Mouse (Mus musculus): Measurements from ENCODE around the gene Fgfrl1. TPM values are rescaled to one million over a fixed set of nuclear protein-coding genes. Genes with fewer than 3 reads are reported as not detected.

The Fgfrl1 gene
- polyA plus RNA-seq, 1 experiment: 1.2 TPM

DNA sequence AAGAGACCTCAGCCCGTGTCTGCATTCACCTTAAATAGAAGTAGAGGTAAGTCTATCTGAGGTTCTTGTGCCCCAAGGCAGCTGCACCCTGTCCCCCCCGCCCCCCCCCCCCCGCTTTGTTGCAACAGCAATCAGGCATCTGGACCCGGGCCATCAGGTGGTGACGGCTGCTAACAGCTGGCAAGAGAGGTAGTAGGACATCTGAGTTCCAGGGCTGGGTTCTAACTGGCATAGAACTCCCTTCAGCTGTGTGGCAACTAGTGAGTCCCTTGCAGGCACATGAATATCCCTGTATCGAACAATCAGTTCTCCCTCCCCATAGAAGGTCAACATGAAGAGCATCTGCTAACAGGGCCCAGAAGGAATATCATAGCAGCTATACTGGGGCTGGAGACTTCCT lies 19.8 kb downstream of the Fgfrl1 start:
- peaks cover 60% of the 10 kb centered on the region for H3K27me3 ChIP-seq (replicated peaks)
- no peaks in the 10 kb centered on the region for H3K36me3 ChIP-seq (replicated peaks; ENCODE audit: low read length)
- TF ChIP-seq FLI1 (IDR thresholded peaks at IDR 0.05; ENCODE audit: low read length): no peak
- no peak for TF ChIP-seq GATA1 (IDR thresholded peaks at IDR 0.05; ENCODE audit: borderline replicate concordance, low read length)
- no peaks in the 10 kb centered on the region for H3K4me1 ChIP-seq
- no peak overlapping the region for H3K4me3 ChIP-seq (replicated peaks)
- no peaks in the 10 kb centered on the region for H3K9me3 ChIP-seq

DNA sequence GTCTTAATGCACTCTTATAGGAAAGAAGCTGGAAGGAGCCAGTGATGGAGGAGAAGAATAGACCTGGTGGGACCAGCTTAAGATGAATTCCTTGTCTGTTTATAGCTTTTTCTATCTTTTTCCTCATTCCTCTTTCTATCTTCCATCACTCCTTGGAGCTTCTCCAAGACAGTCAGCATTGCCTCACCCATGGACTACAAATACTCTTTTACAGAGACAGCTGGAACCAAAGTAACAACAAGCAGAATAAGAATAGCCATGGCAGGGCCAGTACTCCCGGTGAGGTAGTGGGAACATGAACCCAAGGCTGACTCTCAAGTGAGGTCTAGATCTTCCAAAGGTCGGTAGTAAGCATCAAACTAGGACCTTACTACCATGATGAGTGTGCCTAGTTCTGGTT lies 20.9 kb downstream of the Fgfrl1 start:
- Histone ChIP-seq H3K27me3 (replicated peaks) (peaks cover 60% of the 10 kb centered on the region), H3K4me1 (no peaks in the 10 kb centered on the region), H3K36me3 (replicated peaks; ENCODE audit: low read length) (no peaks in the 10 kb centered on the region), H3K4me3 (replicated peaks) (no peak overlapping the region), H3K9me3 (no peaks in the 10 kb centered on the region)
- TF ChIP-seq FLI1 (IDR thresholded peaks at IDR 0.05; ENCODE audit: low read length) (no peak), GATA1 (IDR thresholded peaks at IDR 0.05; ENCODE audit: borderline replicate concordance, low read length) (no peak)

DNA sequence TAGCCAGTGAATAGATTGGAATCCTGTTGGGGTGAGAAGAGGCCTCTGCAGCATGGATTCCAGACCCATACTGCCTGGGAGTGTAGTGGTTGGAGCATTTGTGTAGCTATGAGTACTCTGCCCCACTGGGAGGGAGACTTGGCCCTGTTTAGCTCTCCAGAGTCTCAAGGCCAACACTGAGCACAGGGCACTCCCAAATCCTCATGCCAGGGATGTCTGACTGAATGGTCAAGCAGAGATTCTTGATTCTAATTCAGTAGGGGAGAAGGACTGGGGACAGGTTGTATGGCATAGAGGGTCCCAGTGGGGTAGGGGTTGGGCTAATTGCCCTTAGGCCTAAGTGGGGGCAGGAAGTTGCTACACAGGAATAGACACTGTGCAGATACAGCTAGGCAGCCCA lies 21.5 kb downstream of the Fgfrl1 start:
- peaks cover 59% of the 10 kb centered on the region for H3K27me3 ChIP-seq (replicated peaks)
- no peaks in the 10 kb centered on the region for H3K4me1 ChIP-seq
- TF ChIP-seq GATA1 (IDR thresholded peaks at IDR 0.05; ENCODE audit: borderline replicate concordance, low read length) (no peak), FLI1 (IDR thresholded peaks at IDR 0.05; ENCODE audit: low read length) (no peak)

DNA sequence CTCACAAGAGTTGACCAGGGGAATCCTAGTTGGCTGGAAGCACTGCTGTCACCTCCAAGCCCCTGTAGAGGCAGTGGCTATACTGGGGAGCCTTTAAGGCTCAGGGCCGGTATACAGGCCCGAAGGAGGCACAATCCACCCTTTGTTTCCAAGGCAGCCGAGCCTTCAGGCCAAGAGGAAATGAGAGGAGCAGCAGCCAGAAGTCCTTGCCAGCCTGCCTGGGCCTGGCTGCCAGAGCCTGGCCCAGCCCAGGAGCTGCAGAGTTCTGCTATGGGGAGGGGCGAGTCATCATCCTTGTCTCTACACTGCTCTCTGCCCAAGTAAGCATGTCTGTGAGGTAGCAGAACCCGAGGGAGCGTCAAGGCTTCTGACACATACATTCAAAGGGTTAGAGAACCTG lies 22.0 kb downstream of the Fgfrl1 start:
- Histone ChIP-seq H3K9me3 (no peaks in the 10 kb centered on the region), H3K36me3 (replicated peaks; ENCODE audit: low read length) (no peaks in the 10 kb centered on the region), H3K4me3 (replicated peaks) (no peak overlapping the region), H3K4me1 (no peaks in the 10 kb centered on the region), H3K27me3 (replicated peaks) (peaks cover 59% of the 10 kb centered on the region)
- TF ChIP-seq GATA1 (IDR thresholded peaks at IDR 0.05; ENCODE audit: borderline replicate concordance, low read length): no peak
- no peak for TF ChIP-seq FLI1 (IDR thresholded peaks at IDR 0.05; ENCODE audit: low read length)

More for the DNA sequence above, 21.5 kb downstream of the Fgfrl1 start:
- no peak overlapping the region for H3K4me3 ChIP-seq (replicated peaks)
- H3K9me3 ChIP-seq: no peaks in the 10 kb centered on the region
- H3K36me3 ChIP-seq (replicated peaks; ENCODE audit: low read length): no peaks in the 10 kb centered on the region

DNA sequence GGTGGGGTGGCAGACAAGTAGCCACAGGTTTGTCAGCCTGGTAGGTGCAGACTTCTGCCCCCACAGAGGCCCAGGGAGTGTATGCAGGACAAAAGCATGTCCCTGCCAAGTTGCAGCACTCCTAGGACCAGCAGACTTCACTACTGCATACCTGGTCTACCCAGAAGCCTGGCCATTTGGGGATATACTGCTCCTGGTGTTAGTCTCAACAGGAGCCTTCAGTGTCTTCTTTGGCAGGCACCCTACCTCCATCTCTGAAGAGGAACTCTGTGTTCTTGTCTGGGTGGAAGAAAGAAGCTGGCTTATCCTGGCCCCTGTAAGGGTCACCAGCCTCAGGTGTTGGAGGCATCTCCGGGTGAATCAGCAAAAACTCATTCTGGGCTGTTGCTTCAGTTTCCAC lies 23.8 kb downstream of the Fgfrl1 start:
- TF ChIP-seq GATA1 (IDR thresholded peaks at IDR 0.05; ENCODE audit: borderline replicate concordance, low read length) (no peak), FLI1 (IDR thresholded peaks at IDR 0.05; ENCODE audit: low read length) (no peak)
- no peaks in the 10 kb centered on the region for H3K36me3 ChIP-seq (replicated peaks; ENCODE audit: low read length)
- no peak overlapping the region for H3K4me3 ChIP-seq (replicated peaks)
- H3K27me3 ChIP-seq (replicated peaks): peaks cover 62% of the 10 kb centered on the region
- no peaks in the 10 kb centered on the region for H3K4me1 ChIP-seq
- H3K9me3 ChIP-seq: no peaks in the 10 kb centered on the region

DNA sequence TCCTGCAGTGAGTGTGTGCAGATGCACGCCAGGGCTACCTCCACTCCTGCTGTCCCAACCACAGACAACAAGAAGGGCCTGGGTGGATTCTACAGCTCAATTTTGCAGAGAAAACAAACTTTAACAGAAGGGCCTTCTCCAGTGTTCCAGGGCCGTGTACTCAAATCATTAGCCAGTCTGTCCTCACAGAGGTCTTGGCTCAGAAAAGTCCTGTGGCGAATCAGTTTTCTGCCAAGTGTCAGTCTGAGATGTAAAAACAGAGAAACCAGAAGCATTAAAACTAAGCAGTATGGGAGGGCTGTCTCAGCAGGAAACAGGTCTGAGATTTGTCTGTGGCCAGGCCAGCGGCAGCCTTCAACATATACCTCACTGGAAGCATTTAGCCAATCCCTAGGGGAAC lies 25.9 kb downstream of the Fgfrl1 start:
- TF ChIP-seq FLI1 (IDR thresholded peaks at IDR 0.05; ENCODE audit: low read length) (no peak), GATA1 (IDR thresholded peaks at IDR 0.05; ENCODE audit: borderline replicate concordance, low read length) (no peak)
- Histone ChIP-seq H3K27me3 (replicated peaks) (peaks cover 59% of the 10 kb centered on the region), H3K9me3 (no peaks in the 10 kb centered on the region), H3K36me3 (replicated peaks; ENCODE audit: low read length) (no peaks in the 10 kb centered on the region), H3K4me3 (replicated peaks) (no peak overlapping the region), H3K4me1 (no peaks in the 10 kb centered on the region)

DNA sequence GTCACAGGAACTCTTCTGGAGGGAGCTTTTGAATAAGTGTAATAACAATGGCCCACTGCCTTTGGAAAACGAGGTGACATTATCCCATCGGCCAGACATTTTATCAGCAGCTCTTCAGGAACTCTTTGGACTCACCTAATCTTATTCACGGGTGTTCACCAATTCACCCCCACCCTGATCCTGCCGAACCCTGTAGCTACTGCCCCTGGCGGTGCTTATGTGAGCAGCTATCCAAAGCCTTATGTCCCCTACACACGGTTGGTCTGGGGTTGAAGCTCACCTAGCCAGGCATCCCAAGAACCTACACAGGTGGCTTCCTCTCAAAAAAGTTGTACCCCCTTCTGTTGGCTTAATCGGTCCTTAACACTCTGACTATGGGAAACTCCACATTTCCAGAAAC lies 27.6 kb downstream of the Fgfrl1 start:
- H3K4me1 ChIP-seq: peaks cover 9% of the 10 kb centered on the region; the same call in 1 of the 2 replicates
- TF ChIP-seq GATA1 (IDR thresholded peaks at IDR 0.05; ENCODE audit: borderline replicate concordance, low read length) (no peak), FLI1 (IDR thresholded peaks at IDR 0.05; ENCODE audit: low read length) (no peak)
- H3K9me3 ChIP-seq: no peaks in the 10 kb centered on the region
- H3K27me3 ChIP-seq (replicated peaks): peaks cover 47% of the 10 kb centered on the region
- H3K4me3 ChIP-seq (replicated peaks): no peak overlapping the region
- H3K36me3 ChIP-seq (replicated peaks; ENCODE audit: low read length): no peaks in the 10 kb centered on the region

DNA sequence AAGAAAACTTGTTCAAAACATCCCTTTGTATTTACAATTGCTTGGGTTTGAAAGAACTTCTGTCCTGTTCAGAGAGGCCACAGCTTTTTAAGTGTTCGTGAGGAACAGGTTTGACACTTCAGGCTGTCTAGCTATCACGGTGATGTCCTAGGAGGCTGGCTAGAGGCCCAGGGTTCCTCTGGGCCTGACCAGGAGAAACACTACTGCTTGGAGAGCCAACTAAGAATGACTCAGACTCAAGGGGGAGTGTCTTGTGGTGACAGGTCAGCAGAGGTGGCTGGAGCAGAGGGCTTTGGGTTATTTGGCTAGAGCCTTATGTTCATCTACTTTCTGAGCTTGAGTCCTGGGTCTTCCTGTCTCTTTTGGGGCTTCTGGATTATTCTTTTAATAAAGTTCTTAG lies 31.8 kb downstream of the Fgfrl1 start:
- H3K4me3 ChIP-seq (replicated peaks): no peak overlapping the region
- peaks cover 33% of the 10 kb centered on the region for H3K27me3 ChIP-seq (replicated peaks)
- H3K36me3 ChIP-seq (replicated peaks; ENCODE audit: low read length): no peaks in the 10 kb centered on the region
- H3K4me1 ChIP-seq: peaks cover 22% of the 10 kb centered on the region
- no peaks in the 10 kb centered on the region for H3K9me3 ChIP-seq
- TF ChIP-seq FLI1 (IDR thresholded peaks at IDR 0.05; ENCODE audit: low read length) (no peak), GATA1 (IDR thresholded peaks at IDR 0.05; ENCODE audit: borderline replicate concordance, low read length) (no peak)

DNA sequence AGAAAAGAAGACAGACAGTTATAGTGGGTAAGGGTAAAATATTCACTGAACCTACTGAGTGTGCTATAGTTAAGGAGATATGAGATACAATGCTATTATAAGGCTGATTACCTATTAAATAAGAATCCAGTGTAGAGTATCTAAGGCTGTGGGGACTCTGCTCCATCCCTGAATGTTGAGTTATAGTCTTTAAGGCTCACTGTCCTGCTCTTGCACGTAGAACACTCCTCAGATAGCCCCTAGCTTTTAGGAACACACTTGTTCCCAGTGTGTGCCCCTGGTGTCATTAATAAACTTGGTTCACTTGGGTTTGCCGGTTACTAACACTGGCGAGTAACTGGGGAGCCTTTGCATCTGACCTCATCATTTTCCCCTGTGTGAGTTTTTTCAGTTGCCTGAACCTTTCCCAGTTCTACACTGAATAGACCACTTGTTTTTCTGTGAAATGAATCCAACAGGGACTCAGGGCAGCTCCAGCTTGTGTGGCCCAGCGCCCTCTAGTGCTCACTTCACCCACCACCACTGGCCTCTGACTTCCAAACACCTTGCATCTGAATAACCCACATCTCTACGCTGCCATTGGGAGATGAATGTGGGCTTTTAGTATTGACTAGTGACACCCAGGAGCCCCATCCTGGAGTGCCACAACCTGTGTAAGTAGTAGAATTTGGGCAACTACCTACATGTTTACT lies 34.5 kb downstream of the Fgfrl1 start:
- Histone ChIP-seq H3K4me3 (replicated peaks) (no peak overlapping the region), H3K27me3 (replicated peaks) (peaks cover 35% of the 10 kb centered on the region), H3K9me3 (no peaks in the 10 kb centered on the region), H3K36me3 (replicated peaks; ENCODE audit: low read length) (no peaks in the 10 kb centered on the region), H3K4me1 (peaks cover 22% of the 10 kb centered on the region)
- TF ChIP-seq GATA1 (IDR thresholded peaks at IDR 0.05; ENCODE audit: borderline replicate concordance, low read length): no peak
- TF ChIP-seq FLI1 (IDR thresholded peaks at IDR 0.05; ENCODE audit: low read length): no peak

DNA sequence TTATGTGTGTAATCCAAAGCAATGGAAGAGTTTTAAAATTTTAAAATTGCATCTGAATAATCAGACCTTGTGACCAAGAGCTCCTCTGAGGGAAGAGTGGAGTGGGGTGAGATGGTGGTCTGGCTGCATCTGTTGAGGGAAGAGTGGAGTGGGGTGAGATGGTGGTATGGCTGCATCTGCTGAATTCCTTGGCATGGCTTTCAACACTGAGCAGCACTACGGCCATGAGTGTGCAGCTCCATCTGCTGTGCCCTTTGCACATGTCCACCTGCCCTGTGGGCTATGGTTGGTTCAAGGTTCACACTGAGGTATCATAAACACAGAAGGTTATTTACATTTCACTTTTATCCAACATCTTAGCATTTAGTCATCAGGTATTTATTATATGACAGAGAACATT lies 35.2 kb downstream of the Fgfrl1 start:
- H3K9me3 ChIP-seq: no peaks in the 10 kb centered on the region
- H3K4me3 ChIP-seq (replicated peaks): no peak overlapping the region
- H3K4me1 ChIP-seq: peaks cover 22% of the 10 kb centered on the region
- H3K36me3 ChIP-seq (replicated peaks; ENCODE audit: low read length): no peaks in the 10 kb centered on the region
- H3K27me3 ChIP-seq (replicated peaks): peaks cover 33% of the 10 kb centered on the region
- TF ChIP-seq FLI1 (IDR thresholded peaks at IDR 0.05; ENCODE audit: low read length): no peak
- no peak for TF ChIP-seq GATA1 (IDR thresholded peaks at IDR 0.05; ENCODE audit: borderline replicate concordance, low read length)
